Comparison of ENCODE assay signal across 14 mouse cellular contexts in the genomic region with DNA sequence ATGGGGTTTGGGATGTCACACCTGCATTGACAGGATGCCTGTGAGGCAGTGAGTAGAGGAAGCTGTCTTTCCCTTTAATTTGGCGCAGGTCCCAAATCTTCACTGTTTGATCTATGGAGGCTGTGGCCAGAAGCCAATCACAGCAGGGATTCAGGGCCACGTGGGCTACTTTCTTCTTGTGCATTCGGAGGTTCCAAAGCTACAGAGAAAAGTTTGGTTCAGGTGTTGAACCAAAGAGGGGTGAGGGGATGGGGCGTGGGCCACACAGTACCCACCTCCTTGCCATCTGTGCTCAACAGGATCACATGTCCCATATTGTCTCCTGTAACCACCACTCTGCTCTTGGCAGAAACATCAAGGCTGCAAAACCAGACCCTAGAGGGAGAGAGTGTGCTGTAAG. TPM values are rescaled to one million over a fixed set of nuclear protein-coding genes. Genes with fewer than 3 reads are reported as not detected.
DNase-seq lines count a peak whose midpoint lies in the region; ATAC-seq and TF ChIP-seq lines count a peak whose summit lies in the region.
"Had no signal": no experiment of that assay in that cellular context is flagged by ENCODE, and none has a peak within 500 bp of the region (broad histone marks: within the 10 kb centered on the region; RNA-seq: fewer than 3 reads in every experiment).

No protein-coding gene starts in this region.

- H3K27ac ChIP-seq in cerebellum, adult 2 months (ENCODE audit: insufficient read depth, low read length): no peak overlapping the region
- H3K27ac ChIP-seq in left cerebral cortex, adult 2 months: no peak overlapping the region; the same call in 1 of the 2 replicates
- H3K27ac ChIP-seq in neural tube, embryonic 15.5 days (replicated peaks): peak overlapping the region; percentile 41; the same call in 1 of the 2 replicates
- H3K27ac ChIP-seq: stomach, embryonic 15.5 days had no signal

- H3K9me3 ChIP-seq in neural tube, embryonic 15.5 days (replicated peaks): no peaks in the 10 kb centered on the region
- H3K9me3 ChIP-seq: megakaryocyte, embryonic 14.5 days; stomach, embryonic 15.5 days had no signal

- H3K4me2 ChIP-seq in neural tube, embryonic 15.5 days: no peak overlapping the region
- H3K4me2 ChIP-seq: stomach, embryonic 15.5 days had no signal

- H3K4me3 ChIP-seq in cerebellum, adult 2 months (replicated peaks; ENCODE audit: insufficient read depth, low read depth, low read length): no peak overlapping the region
- no peak overlapping the region for H3K4me3 ChIP-seq in left cerebral cortex, adult 2 months
- H3K4me3 ChIP-seq in neural tube, embryonic 15.5 days (replicated peaks): no peak overlapping the region
- H3K4me3 ChIP-seq: megakaryocyte, embryonic 14.5 days; stomach, embryonic 15.5 days had no signal

- intact Hi-C loops in left cerebral cortex, postnatal 4 days (cut with DNase I): no loop called here
- intact Hi-C loops in left cerebral cortex, adult 2 months (cut with DNase I): no loop called here

- TF ChIP-seq CTCF in cerebellum, adult 2 months (IDR thresholded peaks at IDR 0.05; ENCODE audit: borderline replicate concordance, insufficient read depth, low read depth, low read length): no peak
- TF ChIP-seq CTCF in left cerebral cortex, adult 2 months (IDR thresholded peaks at IDR 0.05): no peak

- no peak for TF ChIP-seq POLR2A in cerebellum, adult 2 months (IDR thresholded peaks at IDR 0.05; ENCODE audit: borderline replicate concordance, insufficient read depth, low read length)

- no peak for ATAC-seq in neural tube, embryonic 15.5 days (ENCODE audit: low FRiP score)

- no peaks in the 10 kb centered on the region for H3K27me3 ChIP-seq in cerebellum, adult 2 months (ENCODE audit: control insufficient read depth, insufficient read depth, low read length)
- H3K27me3 ChIP-seq in neural tube, embryonic 15.5 days (replicated peaks): no peaks in the 10 kb centered on the region
- H3K27me3 ChIP-seq: megakaryocyte, embryonic 14.5 days; stomach, embryonic 15.5 days had no signal

- peaks cover 6% of the 10 kb centered on the region; the same call in 1 of the 2 replicates for H3K4me1 ChIP-seq in cerebellum, adult 2 months (ENCODE audit: control insufficient read depth, insufficient read depth, low read length)
- 0 out of 2 replicates have a peak, but pooled peaks cover 4% of the 10 kb centered on the region for H3K4me1 ChIP-seq in neural tube, embryonic 15.5 days
- H3K4me1 ChIP-seq: megakaryocyte, embryonic 14.5 days; stomach, embryonic 15.5 days had no signal

- 20% methylated on average over 4 of the region's 4 CpGs for WGBS in cerebellum, adult 2 months
- 68% methylated on average over 4 of the region's 4 CpGs for WGBS in neural tube, embryonic 15.5 days

- no peak overlapping the region for H3K9ac ChIP-seq in neural tube, embryonic 15.5 days (replicated peaks)
- H3K9ac ChIP-seq: stomach, embryonic 15.5 days had no signal

- peak; percentile 40 to 49 for DNase-seq in cerebellum, adult 2 months
- no peak for DNase-seq in cerebellum, adult 9-11 months
- DNase-seq in left cerebral cortex, postnatal 4 days: peak; percentile 54
- no peak for DNase-seq in left cerebral cortex, adult 2 months (ENCODE audit: extremely low spot score in 1 of 2, low spot score in 2 of 2)
- peak; percentile 21 for DNase-seq in R1 (ENCODE audit: low read depth, low spot score)
- no peak for DNase-seq in urinary bladder, adult 2 months (ENCODE audit: low spot score)
- DNase-seq in Muller cell, postnatal 12 days (ENCODE audit: inconsistent ontology term): no peak
- DNase-seq: heart, adult 18-20 months; heart, postnatal 14 days; layer of hippocampus, postnatal 36 days; right cerebral cortex, postnatal 4 days had no signal

- peaks cover 49% of the 10 kb centered on the region for H3K36me3 ChIP-seq in neural tube, embryonic 15.5 days

RNA-seq across cellular contexts. Expression of gene Acp2, which starts 14.3 kb away (rescaled TPM):
- polyA plus RNA-seq in cerebellum, adult 2 months (2012; rRNA removed): 35.9 and 37.3 TPM in 2 replicates
- total RNA-seq in left cerebral cortex, postnatal 4 days (2021): 10 to 100 TPM; 38.4 to 43.1 TPM
- 10 to 100 TPM; 42.4 to 44.5 TPM for total RNA-seq in left cerebral cortex, adult 2 months (2021)
- polyA plus RNA-seq in neural tube, embryonic 15.5 days (2015; fragmentation: Nextera tagmentation; extraction: Ambion mirVana): 35.1 and 36.6 TPM in 2 replicates
- polyA plus RNA-seq in urinary bladder, adult 2 months (2012; rRNA removed): 18.8 and 24.2 TPM in 2 replicates

RNA-seq across cellular contexts. Expression of gene Nr1h3, which starts 14.4 kb away (rescaled TPM):
- 18.1 and 21.2 TPM in 2 replicates for polyA plus RNA-seq in cerebellum, adult 2 months (2012; rRNA removed)
- total RNA-seq in left cerebral cortex, postnatal 4 days (2021): 1 to 10 TPM; 1.1 to 1.4 TPM
- total RNA-seq in left cerebral cortex, adult 2 months (2021): 1 to 10 TPM; 3.4 to 7.1 TPM
- 2.4 and 3.1 TPM in 2 replicates for polyA plus RNA-seq in neural tube, embryonic 15.5 days (2015; fragmentation: Nextera tagmentation; extraction: Ambion mirVana)
- 18.6 and 20.8 TPM in 2 replicates for polyA plus RNA-seq in urinary bladder, adult 2 months (2012; rRNA removed)

RNA-seq across cellular contexts. Expression of gene Ddb2, which starts 19.8 kb away (rescaled TPM):
- 34.5 and 41.5 TPM in 2 replicates for polyA plus RNA-seq in cerebellum, adult 2 months (2012; rRNA removed)
- total RNA-seq in left cerebral cortex, postnatal 4 days (2021): 10 to 100 TPM; 12.3 to 12.8 TPM
- 10 to 100 TPM; 11.7 to 14.4 TPM for total RNA-seq in left cerebral cortex, adult 2 months (2021)
- polyA plus RNA-seq in neural tube, embryonic 15.5 days (2015; fragmentation: Nextera tagmentation; extraction: Ambion mirVana): 17.5 and 20.2 TPM in 2 replicates
- 28.5 and 43.1 TPM in 2 replicates for polyA plus RNA-seq in urinary bladder, adult 2 months (2012; rRNA removed)

RNA-seq across cellular contexts. Expression of gene Madd, which starts 33.4 kb away (rescaled TPM):
- polyA plus RNA-seq in cerebellum, adult 2 months (2012; rRNA removed): 175 and 186 TPM in 2 replicates
- 100 to 1,000 TPM; 125 to 135 TPM for total RNA-seq in left cerebral cortex, postnatal 4 days (2021)
- 100 to 1,000 TPM; 236 to 254 TPM for total RNA-seq in left cerebral cortex, adult 2 months (2021)
- polyA plus RNA-seq in neural tube, embryonic 15.5 days (2015; fragmentation: Nextera tagmentation; extraction: Ambion mirVana): 49.0 and 54.5 TPM in 2 replicates
- polyA plus RNA-seq in urinary bladder, adult 2 months (2012; rRNA removed): 19.7 and 20.7 TPM in 2 replicates

RNA-seq across cellular contexts. Expression of gene Pacsin3, which starts 38.7 kb away (rescaled TPM):
- 153 and 159 TPM in 2 replicates for polyA plus RNA-seq in cerebellum, adult 2 months (2012; rRNA removed)
- 10 to 100 TPM; 15.3 to 22.4 TPM for total RNA-seq in left cerebral cortex, postnatal 4 days (2021)
- 10 to 100 TPM; 42.7 to 46.9 TPM for total RNA-seq in left cerebral cortex, adult 2 months (2021)
- polyA plus RNA-seq in neural tube, embryonic 15.5 days (2015; fragmentation: Nextera tagmentation; extraction: Ambion mirVana): 20.0 and 21.8 TPM in 2 replicates
- 43.3 and 46.7 TPM in 2 replicates for polyA plus RNA-seq in urinary bladder, adult 2 months (2012; rRNA removed)

Comparison
In these comparisons a context has a peak if more than half of its experiments do, and no peak if none do; other contexts are left out.
1. DNase-seq: peak in cerebellum, adult 2 months (2 of 2), left cerebral cortex, postnatal 4 days (single experiment) and R1 (single experiment); none in cerebellum, adult 9-11 months (single experiment), left cerebral cortex, adult 2 months (0 of 2), urinary bladder, adult 2 months (single experiment) and Muller cell, postnatal 12 days (single experiment).